Mouse (Mus musculus) kidney, adult 9 months (tissue): ENCODE results near the gene Cgnl1.
"Not testable (repeated sequence)": the region's sequence is repeated elsewhere in the genome, so short reads cannot be mapped to it uniquely, and the experiment has no call there.

ENCODE experiments used
- DNase-seq: peaks from one replicate; pipeline ENCODE4 v3.0.0; 2022

Gene Cgnl1

DNA sequence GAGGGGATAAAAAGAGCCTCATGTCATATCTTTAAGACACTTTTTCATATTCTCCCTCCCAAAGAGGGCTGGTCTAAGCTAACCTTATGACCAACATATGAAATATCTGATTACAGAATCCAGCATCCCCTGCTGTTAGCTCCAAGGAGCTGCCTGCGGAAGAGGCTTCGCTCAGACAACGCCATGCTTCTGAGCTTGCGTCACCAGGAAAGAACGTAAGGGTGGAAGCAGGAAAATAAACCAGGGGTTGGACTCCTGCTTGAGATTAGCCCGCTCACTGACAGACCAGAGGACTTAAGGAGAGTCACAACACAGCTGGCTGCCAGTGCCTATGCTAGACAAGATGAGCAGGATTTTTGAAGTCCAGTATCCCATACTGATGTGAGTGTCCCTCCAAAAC is 105.0 kb downstream of the Cgnl1 start:
- no peak for DNase-seq

- no peak for DNase-seq
Measured at GRCm38 (mm10) chr9:71665493-71665892, 105.9 kb downstream of the Cgnl1 start.

DNA sequence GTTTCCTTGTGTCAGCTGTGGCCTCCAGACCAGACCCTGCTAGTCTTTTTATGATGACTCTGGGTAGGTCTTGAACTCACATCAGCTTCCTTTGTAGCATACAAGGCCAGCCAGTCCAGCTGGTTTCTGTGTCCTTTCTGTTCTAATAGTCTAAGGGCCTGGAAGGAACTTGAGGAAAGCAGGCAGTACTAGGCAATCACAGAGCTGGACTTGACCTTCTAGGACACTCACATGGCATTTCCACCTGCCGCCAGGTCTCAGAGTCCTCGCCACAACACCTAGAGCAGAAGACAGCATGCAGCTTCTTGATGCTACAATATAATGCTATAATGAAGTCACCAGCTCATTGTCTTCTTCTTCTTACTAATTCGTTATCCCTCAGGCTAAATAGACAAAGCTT is 106.5 kb downstream of the Cgnl1 start:
- peak; percentile 66 for DNase-seq

DNA sequence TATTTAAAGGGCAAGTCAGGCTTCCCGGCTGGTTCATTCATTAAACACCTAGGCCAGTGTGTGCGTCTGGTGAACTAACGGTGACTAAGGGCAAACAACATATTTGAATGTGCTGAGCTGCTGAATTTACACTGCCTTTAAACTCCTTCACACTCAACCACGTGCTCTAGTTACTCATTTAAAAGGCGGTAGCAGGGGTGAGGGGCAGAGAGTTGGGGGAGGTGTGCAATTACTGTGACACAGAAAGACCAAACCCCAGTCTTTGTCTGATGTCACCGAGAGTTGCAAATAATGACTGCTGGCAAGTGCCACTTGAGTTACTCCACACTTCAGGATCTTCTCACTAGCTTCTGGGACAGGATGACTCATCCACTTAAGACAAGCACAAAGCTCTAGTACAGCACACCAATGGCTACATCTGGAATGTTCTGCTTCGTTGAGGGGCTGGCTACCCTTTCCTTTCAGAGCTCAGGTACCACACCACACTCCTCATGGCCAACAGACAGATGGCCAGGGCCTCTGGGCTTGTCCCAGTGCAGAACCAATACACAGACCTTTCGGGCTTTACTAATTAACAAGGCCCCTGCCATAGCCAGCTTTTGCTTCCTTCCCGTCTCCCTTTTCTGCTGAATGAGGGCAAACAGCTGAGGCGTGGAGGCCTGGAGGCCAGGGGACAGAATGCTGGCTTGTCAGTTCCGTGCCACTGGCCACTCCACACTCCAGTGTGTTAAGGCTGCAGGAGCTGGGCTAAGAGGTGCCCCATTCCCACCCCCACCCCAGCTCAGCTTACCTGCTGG is 107.8 kb downstream of the Cgnl1 start:
- peak; percentile 91 for DNase-seq

DNA sequence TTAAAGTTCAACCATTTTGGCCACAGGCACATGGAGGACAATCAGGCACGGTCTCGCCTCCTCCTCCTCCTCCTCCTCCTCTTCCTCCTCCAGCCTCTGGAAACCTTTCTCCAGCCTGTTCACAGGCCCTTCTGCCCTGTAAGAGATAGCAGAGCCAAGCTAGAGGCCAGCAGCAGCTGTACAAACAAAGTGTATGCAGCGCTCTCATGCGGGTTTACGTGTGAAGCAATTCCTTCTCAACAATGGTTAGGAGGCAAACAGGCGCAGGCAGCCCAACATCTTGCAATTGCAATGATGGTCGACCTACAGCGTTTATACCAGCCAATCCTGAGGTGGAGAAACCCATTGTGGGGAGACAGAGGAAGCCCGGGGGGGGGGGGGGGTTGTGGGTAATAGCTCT is 110.9 kb downstream of the Cgnl1 start:
- DNase-seq, result no peak

- no peak for DNase-seq
Measured at GRCm38 (mm10) chr9:71659681-71660080, 111.7 kb downstream of the Cgnl1 start.

- no peak for DNase-seq
Measured at GRCm38 (mm10) chr9:71657199-71657598, 114.2 kb downstream of the Cgnl1 start.

DNA sequence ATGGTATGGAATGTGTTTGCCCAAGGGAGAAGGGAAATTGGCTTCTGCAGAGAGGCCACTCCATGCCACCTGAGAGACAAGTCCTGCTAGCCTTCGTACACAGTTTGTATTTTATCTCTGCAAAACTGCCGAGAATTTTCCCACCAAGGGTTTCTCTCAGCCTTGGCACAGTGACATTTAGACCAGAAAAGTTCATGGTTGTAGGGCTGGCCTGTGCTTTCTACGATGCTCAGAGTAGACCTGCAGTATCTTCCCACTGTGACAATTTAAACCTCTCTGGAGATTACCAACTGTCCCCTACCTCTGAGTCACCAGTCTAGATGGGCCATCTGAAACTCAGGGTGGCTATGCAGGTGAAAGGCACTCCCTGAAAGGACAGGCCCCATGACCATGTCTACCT is 116.5 kb downstream of the Cgnl1 start:
- DNase-seq, result no peak

GRCm38 (mm10) chr9:71646115-71646514 is 125.3 kb downstream of the Cgnl1 start:
- DNase-seq, result peak; percentile 90

DNA sequence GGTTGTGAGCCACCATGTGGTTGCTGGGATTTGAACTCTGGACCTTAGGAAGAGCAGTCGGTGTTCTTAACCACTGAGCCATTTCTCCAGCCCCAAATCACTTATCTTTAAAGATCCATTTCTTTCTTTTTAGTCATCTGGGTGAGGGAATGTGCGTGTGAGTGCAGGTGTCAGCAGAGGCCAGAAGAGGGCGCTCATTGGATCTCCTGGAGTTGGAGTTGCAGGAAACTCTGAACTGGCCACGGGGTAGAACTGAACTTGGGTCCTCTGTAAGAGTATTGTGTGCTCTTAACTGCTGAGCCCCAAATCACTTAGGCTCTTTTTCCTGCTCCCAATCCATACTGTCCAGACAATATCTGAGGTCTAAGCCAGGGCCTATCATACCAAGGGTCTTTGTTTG is 127.8 kb downstream of the Cgnl1 start:
- DNase-seq, result no peak

DNA sequence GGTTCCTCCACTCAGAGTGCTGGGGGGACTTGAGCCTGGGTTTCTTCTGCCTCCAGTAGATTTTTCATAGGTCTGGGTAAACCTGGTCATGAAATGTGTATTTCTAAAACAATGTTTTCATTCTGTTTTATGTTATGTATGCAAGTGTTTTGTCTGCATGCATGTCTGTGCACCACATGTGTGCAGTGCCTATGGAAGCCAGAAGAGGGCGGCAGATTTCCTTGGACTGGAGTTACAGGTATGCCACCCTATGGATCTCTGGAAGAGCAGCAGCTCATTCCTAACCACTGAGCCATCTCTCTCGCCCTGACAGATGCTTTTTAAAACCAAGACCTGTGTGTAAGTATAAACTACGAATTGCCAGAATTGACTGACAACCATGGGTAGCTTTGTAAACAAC is 129.1 kb downstream of the Cgnl1 start:
- no peak for DNase-seq

GRCm38 (mm10) chr9:71640361-71640927 is 131.0 kb downstream of the Cgnl1 start:
- DNase-seq, result peak; percentile 55

DNA sequence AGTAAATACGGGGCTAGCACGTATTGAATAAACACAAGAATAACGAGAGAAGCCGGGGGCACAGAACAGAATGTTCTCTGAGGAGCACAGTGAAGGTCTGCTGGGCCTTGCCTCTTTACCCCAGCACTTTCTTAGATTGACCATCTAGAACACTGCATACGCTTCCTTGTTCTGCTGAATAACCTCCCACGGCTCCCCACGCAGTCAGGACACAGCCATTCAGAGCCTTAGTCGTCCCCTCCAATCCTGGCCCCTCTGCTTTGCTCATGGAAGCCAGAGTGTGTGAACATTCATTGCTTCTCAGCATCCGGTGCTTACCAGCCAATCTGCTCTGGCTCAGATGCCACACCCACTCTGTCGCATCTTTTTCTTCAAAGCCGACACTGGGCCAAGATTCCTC is 133.2 kb downstream of the Cgnl1 start:
- no peak for DNase-seq

- DNase-seq, result no peak
Measured at GRCm38 (mm10) chr9:71636854-71637253, 134.5 kb downstream of the Cgnl1 start.

DNA sequence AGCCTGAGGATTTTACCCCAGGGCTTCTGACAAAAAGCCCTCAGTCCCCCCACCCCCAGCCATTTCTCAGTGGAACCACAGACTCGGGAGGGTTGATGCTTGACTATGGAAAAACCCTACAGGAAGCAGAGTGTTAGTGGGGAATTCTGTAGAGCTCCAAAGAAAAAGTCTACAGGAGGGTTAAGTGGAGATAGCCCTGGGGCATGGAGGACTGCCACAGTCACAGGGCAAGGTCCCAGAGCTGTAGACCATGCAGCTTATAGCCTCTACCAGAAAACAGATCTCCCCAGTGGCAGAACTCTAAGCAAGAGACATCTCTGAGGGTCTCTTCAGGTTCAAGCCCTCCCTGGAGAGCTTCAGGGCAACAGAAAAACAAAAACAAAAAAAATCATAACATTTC is 135.8 kb downstream of the Cgnl1 start:
- DNase-seq, result peak; percentile 46

GRCm38 (mm10) chr9:71634916-71635315 is 136.5 kb downstream of the Cgnl1 start:
- DNase-seq, result peak; percentile 67

DNA sequence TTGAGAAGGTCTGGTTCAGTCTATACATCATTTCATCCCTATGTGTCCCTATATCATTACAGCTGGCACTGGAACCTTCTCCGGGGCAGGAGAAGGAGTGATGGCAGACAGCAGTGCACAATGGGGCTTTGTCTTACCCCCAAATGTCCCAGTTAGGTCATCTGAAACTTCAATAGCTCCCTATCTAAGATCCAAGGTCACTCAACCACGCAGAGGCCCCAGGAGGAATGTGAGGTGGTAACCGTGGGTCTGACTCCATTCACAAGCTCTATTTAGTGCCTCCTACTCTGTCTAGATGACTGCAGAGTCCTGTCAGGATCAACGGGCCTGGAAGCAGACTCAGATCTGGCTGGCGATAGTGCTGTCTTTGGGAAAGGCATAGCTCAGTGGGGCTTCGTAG is 142.5 kb downstream of the Cgnl1 start:
- no peak for DNase-seq

DNA sequence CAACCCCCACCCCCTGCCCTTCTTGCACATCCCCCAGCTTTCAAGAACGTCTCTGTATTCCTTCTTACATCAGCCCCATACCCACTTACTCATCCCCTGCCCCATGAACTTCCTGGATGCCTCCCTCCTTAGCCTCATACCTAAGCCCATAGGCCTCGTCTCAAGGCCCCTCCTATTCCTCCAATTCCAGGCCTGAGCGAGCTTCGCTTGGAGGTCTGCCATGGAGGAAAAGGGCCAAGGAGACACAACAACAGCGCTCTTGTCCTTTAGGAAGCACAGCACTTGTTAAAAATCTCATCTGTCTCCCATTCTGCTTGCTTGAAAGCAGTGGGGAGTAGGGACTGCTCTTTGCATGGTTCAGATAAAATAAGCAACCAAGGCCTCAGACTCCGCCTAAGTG is 143.1 kb downstream of the Cgnl1 start:
- no peak for DNase-seq

DNA sequence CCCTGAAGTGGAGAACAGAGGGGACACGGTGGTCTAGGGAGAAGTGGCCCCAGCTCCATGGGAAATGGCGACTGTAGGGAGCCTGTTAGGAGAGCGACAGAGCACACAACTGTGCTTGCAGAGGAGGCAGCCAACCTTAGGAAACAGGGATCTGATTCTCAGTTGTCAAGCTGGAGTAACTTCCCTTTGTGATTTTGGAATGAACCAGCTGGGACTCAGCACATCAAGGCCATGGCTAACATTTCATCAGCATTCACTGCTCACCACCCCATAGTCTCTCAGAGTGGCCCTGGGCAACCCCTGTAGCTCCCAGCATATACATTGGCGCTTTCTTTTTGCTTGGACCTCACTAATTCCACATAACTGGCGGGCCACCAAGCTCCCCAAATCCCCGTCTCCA is 145.4 kb downstream of the Cgnl1 start:
- DNase-seq, result no peak

DNA sequence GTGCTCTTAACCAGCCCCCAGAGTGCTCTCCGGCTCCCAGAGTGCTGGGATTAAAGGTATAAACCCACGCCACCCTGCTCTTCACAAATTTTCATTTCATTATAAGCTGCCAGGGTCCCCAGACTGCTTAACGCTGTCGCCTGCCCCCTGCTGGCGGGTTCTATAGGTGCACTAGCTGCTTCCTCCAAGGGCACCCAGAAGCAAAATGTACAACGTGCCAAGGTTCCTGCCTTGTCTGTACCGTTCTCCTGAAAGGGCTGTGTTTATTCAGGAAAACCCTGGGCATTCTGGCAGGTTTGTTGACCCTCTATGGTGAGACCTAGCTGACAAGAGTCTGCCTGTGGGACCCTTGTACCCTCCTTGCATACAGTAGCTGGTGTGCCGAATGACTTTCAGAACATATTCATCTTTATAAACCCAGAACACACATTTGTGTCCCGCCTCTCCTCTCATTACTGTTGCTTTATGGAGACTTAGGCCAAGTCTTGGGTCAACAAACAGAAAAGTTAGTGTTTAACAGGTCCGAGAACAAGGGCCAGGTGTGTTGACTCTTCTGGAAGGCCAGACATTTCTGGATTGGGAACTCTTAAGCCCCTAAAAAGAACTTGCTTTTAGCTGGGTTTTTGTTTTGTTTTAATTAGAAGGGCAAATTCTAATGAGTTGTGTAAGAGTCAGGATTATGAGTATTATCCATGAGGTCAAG is 146.5 kb downstream of the Cgnl1 start:
- peak; percentile 86 for DNase-seq

DNA sequence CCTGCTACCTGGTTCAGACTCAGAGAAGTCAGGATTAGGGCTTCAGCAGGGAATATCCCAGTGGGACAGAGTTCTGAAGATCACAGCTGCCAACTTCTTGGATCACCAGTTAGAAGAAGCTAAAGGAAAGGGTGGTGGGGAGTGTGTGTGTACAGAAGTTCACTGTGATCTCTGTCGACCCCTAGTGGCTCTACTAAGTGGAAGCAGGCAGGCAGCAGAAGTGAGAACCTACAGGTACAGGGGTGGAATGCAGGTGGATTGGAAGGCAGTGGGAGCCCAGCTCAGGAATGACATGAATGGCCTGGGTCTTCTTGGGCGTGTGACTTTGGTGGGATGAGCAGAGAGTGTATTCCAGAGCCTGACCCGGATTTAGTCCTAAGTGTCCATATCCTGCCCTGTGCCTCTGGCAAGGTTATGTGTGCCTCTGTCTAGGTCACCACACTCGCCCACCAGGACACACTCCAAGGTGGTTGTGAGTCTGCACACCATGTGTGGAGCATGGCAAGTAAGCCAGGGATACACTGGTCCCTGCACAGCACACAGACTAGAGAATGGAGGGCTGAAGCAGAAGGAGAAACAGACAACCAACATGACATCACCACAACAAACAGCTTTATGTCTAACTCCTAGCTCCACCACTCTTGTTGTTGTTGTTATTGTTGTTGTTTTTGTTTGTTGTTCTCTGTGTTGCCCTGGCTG is 147.4 kb downstream of the Cgnl1 start:
- peak; percentile 66 for DNase-seq

DNA sequence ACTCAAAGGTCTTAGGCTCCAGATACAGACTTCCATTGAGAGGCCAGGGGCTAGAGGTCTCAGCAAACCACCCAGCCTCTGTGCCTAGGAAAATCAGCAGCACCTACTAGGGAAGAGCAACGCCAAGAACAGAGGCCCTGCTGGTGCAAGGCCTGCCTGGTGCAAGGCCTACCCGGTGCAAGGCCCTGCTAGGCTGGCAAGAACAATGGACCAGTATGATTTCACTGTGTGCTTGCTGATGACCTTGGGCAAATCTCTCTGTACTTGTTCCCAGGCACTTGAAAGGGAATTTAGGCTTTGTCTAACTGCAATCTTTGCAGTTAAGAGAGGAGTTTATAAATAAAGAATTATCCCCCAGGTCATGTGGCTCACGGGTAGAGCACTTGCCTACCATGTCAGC is 148.8 kb downstream of the Cgnl1 start:
- DNase-seq, result no peak

GRCm38 (mm10) chr9:71621968-71622367 is 149.4 kb downstream of the Cgnl1 start:
- DNase-seq, result peak; percentile 54

GRCm38 (mm10) chr9:71620116-71620515 is 151.3 kb downstream of the Cgnl1 start:
- DNase-seq, result not testable (repeated sequence)
